Mouse (Mus musculus): ENCODE measurements around the gene Gm32742.

DNA sequence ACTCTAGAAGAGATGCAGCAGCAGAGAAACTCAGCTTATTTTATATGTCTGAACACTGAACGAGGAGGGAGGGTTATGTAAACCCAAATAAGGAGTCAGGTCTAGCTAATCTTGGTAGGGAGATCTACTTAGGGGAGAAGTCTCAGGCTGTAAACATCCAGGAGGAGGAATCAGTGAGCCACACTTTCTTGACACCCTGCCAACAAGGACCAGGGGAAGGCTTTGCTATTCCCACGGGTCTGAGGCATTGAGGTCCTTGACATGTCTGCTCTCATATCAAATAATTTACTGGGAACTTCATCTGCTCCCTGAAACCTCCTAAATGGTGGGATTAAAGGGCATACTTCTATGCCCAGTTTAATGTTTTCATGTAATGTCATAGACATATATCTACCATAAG lies 69.0 kb downstream of the Gm32742 start:
- TF ChIP-seq CTCF (conservative IDR thresholded peaks at IDR 0.05; ENCODE audit: insufficient read depth, insufficient read length, low read depth, low read length) (no peak), POLR2A (IDR thresholded peaks at IDR 0.05; ENCODE audit: low read depth, low read length) (no peak)

Measured in kidney, adult 2 months (tissue).